Mouse (Mus musculus) kidney, adult 18-20 months (tissue): ENCODE results near the gene Sfswap.

Experiments
- DNase-seq: peaks from one replicate; pipeline ENCODE4 v3.0.0; 2021

Sfswap gene

GRCm38 (mm10) chr5:129590915-129591314 is 89.9 kb downstream of the Sfswap start:
- DNase-seq = no peak

- DNase-seq = peak; percentile 82
Measured at GRCm38 (mm10) chr5:129594116-129595114, 93.4 kb downstream of the Sfswap start.

GRCm38 (mm10) chr5:129602071-129602487 is 101.1 kb downstream of the Sfswap start:
- DNase-seq = peak; percentile 47

GRCm38 (mm10) chr5:129607476-129607875 is 106.5 kb downstream of the Sfswap start:
- no peak for DNase-seq

- peak; percentile 83 for DNase-seq
Measured at GRCm38 (mm10) chr5:129611060-129611459, 110.0 kb downstream of the Sfswap start.

- DNase-seq = peak; percentile 18
Measured at GRCm38 (mm10) chr5:129620600-129620999, 119.6 kb downstream of the Sfswap start.
